In genomic region chr7:96209783-96210524, GRCm38 (mm10) we compare ENCODE assay signal across 8 mouse cellular contexts. TPM values are rescaled to one million over a fixed set of nuclear protein-coding genes. Genes with fewer than 3 reads are reported as not detected.
A peak's percentile ranks its signal among the peaks of the same experiment; 100 is the strongest.
DNase-seq lines count a peak whose midpoint lies in the region; ATAC-seq lines count a peak whose summit lies in the region.

No protein-coding gene starts in this region.

- peak; percentile 50 to 71 for DNase-seq in left cerebral cortex, adult 18-20 months (ENCODE audit: low spot score in 2 of 2)
- DNase-seq in left cerebral cortex, adult 11 months (ENCODE audit: low spot score), result no peak
- DNase-seq in cerebellum, postnatal 25 days, result peak; percentile 51 to 53
- DNase-seq in liver (peak; percentile 23), adipocyte (ENCODE audit: low spot score) (no peak)

- H3K9me3 ChIP-seq in kidney, embryonic 14.5 days (ENCODE audit: control insufficient read depth, low read length), result no peaks in the 10 kb centered on the region
- H3K9me3 ChIP-seq in neural tube, embryonic 13.5 days, result no peaks in the 10 kb centered on the region

- WGBS in kidney, embryonic 14.5 days, result 0% methylated on average over 61 of the region's 75 CpGs
- under 1% methylated on average over 60 of the region's 75 CpGs for WGBS in neural tube, embryonic 13.5 days

- peak overlapping the region; percentile 94 for H3K4me2 ChIP-seq in kidney, embryonic 14.5 days (replicated peaks; ENCODE audit: low read depth, low read length)
- H3K4me2 ChIP-seq in neural tube, embryonic 13.5 days, result peak overlapping the region; percentile 99

- H3K4me1 ChIP-seq in kidney, embryonic 14.5 days (ENCODE audit: control insufficient read depth, insufficient read depth, low read length), result peaks cover 13% of the 10 kb centered on the region
- peaks cover 52% of the 10 kb centered on the region for H3K4me1 ChIP-seq in neural tube, embryonic 13.5 days (replicated peaks)

- peak overlapping the region; percentile 80 for H3K9ac ChIP-seq in kidney, embryonic 14.5 days (ENCODE audit: low read depth, low read length)
- H3K9ac ChIP-seq in neural tube, embryonic 13.5 days, result peak overlapping the region; percentile 97

- H3K27ac ChIP-seq in kidney, embryonic 14.5 days (ENCODE audit: low read depth, low read length), result peak overlapping the region; percentile 65; the same call in 1 of the 2 replicates
- peak overlapping the region; percentile 96 for H3K27ac ChIP-seq in neural tube, embryonic 13.5 days (replicated peaks)

- no peaks in the 10 kb centered on the region for H3K36me3 ChIP-seq in kidney, embryonic 14.5 days (ENCODE audit: control insufficient read depth, insufficient read depth, low read length)
- no peaks in the 10 kb centered on the region for H3K36me3 ChIP-seq in neural tube, embryonic 13.5 days

- ATAC-seq in granulocyte monocyte progenitor cell, adult 5-6 weeks (replicated peaks; ENCODE audit: poor library complexity, severe bottlenecking), result peak; percentile 50
- ATAC-seq in kidney, embryonic 14.5 days (ENCODE audit: low FRiP score, low TSS enrichment), result peak; percentile 47
- ATAC-seq in neural tube, embryonic 13.5 days (ENCODE audit: low read depth), result peak; percentile 80

- H3K4me3 ChIP-seq in kidney, embryonic 14.5 days (ENCODE audit: low read length), result peak overlapping the region; percentile 73
- peak overlapping the region; percentile 80 for H3K4me3 ChIP-seq in neural tube, embryonic 13.5 days

- peaks cover 14% of the 10 kb centered on the region; the same call in 1 of the 2 replicates for H3K27me3 ChIP-seq in kidney, embryonic 14.5 days (ENCODE audit: control insufficient read depth, insufficient read depth, low read length)
- peaks cover 32% of the 10 kb centered on the region for H3K27me3 ChIP-seq in neural tube, embryonic 13.5 days

RNA-seq across cellular contexts. Expression of gene Tenm4, which starts 38.9 kb away (rescaled TPM):
- total RNA-seq in left cerebral cortex, adult 18-20 months (2021), result 100 to 1,000 TPM; 126 to 135 TPM
- total RNA-seq in granulocyte monocyte progenitor cell, adult 5-6 weeks (2014; fragmentation: Nextera tagmentation), result not detected in 2 replicates
- total RNA-seq in granulocyte monocyte progenitor cell, adult 5-6 weeks (2017), result not detected in 2 replicates
- polyA plus RNA-seq in kidney, embryonic 14.5 days (2014; fragmentation: Nextera tagmentation; extraction: Ambion mirVana), result 41.4 and 51.0 TPM in 2 replicates
- 34.6 and 36.8 TPM in 2 replicates for polyA plus RNA-seq in neural tube, embryonic 13.5 days (2015; fragmentation: Nextera tagmentation; extraction: Ambion mirVana)

Comparison
In these comparisons a context has a peak if more than half of its experiments do, and no peak if none do; other contexts are left out.
1. DNase-seq: peak in left cerebral cortex, adult 18-20 months (2 of 2), cerebellum, postnatal 25 days (2 of 2) and liver (single experiment); none in left cerebral cortex, adult 11 months (single experiment) and adipocyte (single experiment).
2. RNA of gene Tenm4, which starts 38.9 kb away (total RNA-seq): 126 to 135 TPM in left cerebral cortex, adult 18-20 months; not detected in granulocyte monocyte progenitor cell, adult 5-6 weeks; every median in the first group is over 100 times any median in the second.
3. Peak in every context shown above with its lines, with median percentiles within 50 percentile points of each other: ATAC-seq.